Mouse (Mus musculus): Measurements from ENCODE around the gene Psmb11.

DNA sequence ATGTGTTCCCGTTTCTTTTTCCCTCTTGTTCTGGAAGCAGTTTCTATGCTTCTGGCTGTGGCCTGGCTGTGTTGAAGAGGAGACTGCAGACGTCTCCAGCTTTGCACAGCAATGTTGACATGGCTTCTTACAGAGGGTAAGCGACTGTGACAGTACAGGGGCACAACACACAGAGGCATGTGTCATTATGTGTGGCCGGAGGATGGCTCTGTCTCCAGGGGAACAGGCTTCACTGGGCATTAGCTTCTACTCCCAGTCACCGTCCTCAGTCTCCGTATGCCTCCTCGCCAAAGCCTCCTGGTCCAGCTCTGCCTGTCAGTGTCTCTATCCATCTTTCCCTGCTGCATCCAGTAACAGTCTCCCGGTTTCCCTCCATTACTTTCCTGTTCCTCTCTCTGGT, 14.0 kb upstream of the Psmb11 start:
- TF ChIP-seq POLR2A (IDR thresholded peaks at IDR 0.05; ENCODE audit: low read depth, low read length) (no peak), CTCF (conservative IDR thresholded peaks at IDR 0.05; ENCODE audit: insufficient read depth, insufficient read length, low read depth, low read length) (no peak)
